Mouse (Mus musculus) heart, embryonic 13.5 days (tissue): ENCODE results near the gene Zfp641. TPM values are rescaled to one million over a fixed set of nuclear protein-coding genes. Genes with fewer than 3 reads are reported as not detected.

Experiments
- ATAC-seq: fragments of 200-750 bp; cut with Nextera tagmentation; 2 replicates; pipeline ENCODE4 v1.8.0; 2017; ENCODE audit warnings: moderate TSS enrichment; ENCODE audit not compliant: insufficient number of reproducible peaks, low FRiP score, low TSS enrichment; ENCODE audit errors: extremely low read depth
- H3K27ac ChIP-seq: fragments of 300-500 bp; sonication (generic); replicated peaks from 2 replicates; pipeline ENCODE4 v1.5.1; 2015; ENCODE audit warnings: moderate library complexity, mild to moderate bottlenecking, inconsistent platforms
- H3K27me3 ChIP-seq: fragments of 300-500 bp; sonication (generic); replicated peaks from 2 replicates; pipeline ENCODE4 v1.6.1; 2015; ENCODE audit warnings: mild to moderate bottlenecking, inconsistent platforms
- H3K36me3 ChIP-seq: fragments of 300-500 bp; sonication (generic); 2 replicates; pipeline ENCODE4 v1.6.1; 2015; ENCODE audit warnings: mild to moderate bottlenecking, inconsistent platforms
- H3K4me1 ChIP-seq: fragments of 300-500 bp; sonication (generic); 2 replicates; pipeline ENCODE4 v1.6.1; 2015; ENCODE audit warnings: inconsistent platforms
- H3K4me2 ChIP-seq: fragments of 300-500 bp; sonication (generic); 2 replicates; pipeline ENCODE4 v1.6.1; 2015; ENCODE audit warnings: inconsistent platforms, mild to moderate bottlenecking, moderate library complexity
- H3K4me3 ChIP-seq: fragments of 300-500 bp; sonication (generic); 2 replicates; pipeline ENCODE4 v1.5.1; 2015; ENCODE audit warnings: moderate library complexity, mild to moderate bottlenecking, inconsistent platforms
- H3K9ac ChIP-seq: fragments of 300-500 bp; sonication (generic); 2 replicates; pipeline ENCODE4 v1.6.1; 2015; ENCODE audit warnings: inconsistent platforms, mild to moderate bottlenecking, moderate library complexity
- H3K9me3 ChIP-seq: fragments of 300-500 bp; sonication (generic); 2 replicates; pipeline ENCODE4 v1.6.1; 2016; ENCODE audit warnings: inconsistent platforms
- WGBS: fragments of 180-500 bp; shearing (Covaris S2); methylation state at CpG from one replicate; pipeline ENCODE4 v1.1.7; 2015; ENCODE audit warnings: mixed read lengths; 5-methylcytosine and 5-hydroxymethylcytosine counted together
- polyA plus RNA-seq: library from polyadenylated mRNA; unstranded; fragments of >200 nt; fragmentation: Nextera tagmentation; extraction: Ambion mirVana; gene quantifications from 2 replicates; pipeline ENCODE4 v1.2.1, GENCODE M21; 2015

The Zfp641 gene
- polyA plus RNA-seq: 1.1 TPM in 2 replicates

DNA sequence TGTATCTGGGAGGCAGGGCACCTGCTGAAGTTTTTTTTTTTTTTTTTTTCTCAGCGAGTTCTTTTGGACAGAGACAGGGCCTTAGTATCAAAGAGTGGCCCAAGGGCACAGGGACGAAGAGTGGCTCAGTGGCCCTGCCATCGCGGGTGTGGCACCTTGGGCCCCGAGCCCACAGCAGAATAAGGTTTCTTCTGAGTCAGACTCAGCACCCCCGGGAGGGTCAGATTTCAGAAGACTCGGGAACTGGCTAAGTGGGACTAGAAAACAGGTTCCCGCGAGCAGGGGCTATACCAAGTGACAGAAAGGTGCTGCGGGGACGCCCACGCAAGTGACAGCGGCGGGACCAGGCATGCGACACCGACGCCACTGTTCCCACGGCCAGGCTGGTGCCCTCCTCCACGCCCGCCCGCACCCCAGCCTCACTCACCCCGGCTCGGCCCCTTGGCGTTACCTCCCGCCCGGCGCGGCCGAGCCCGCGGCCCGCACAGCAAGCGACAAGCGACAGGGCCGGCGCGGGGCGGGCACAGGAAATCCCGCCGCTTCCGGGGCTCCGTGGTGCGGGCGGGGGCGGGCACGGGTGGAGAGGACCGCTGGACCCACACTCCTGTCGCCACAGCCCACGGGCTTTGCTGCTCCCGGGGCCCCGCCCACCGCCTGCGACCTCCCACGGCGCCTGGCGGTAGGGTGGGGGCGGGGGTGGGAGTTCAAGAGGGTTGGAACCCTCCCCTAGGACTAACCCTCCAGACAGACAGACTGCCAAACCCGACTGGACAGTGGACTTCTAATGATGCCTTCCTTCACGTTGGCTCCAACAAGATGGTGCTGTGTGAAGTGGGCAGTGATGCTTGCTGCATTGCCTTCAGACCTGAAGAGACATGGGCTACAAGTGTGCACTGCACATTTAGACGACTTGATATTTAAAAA, at the start of gene Zfp641:
TSS of gene Zfp641 (minus strand) at position 534 of the 924 bp plus-strand sequence.
- Histone ChIP-seq H3K9ac (peak within 1 kb of the TSS; percentile 82), H3K9me3 (no peaks in the 10 kb centered on the region), H3K4me1 (0 out of 2 replicates have a peak, but pooled peaks cover 7% of the 10 kb centered on the region), H3K36me3 (no peaks in the 10 kb centered on the region), H3K4me2 (peak within 1 kb of the TSS; percentile 83), H3K27ac (no peak within 1 kb of the TSS), H3K27me3 (peaks cover 16% of the 10 kb centered on the region), H3K4me3 (peak within 1 kb of the TSS; percentile 67)
- WGBS: 2% methylated on average over 58 of the region's 60 CpGs
- no peak for ATAC-seq

DNA sequence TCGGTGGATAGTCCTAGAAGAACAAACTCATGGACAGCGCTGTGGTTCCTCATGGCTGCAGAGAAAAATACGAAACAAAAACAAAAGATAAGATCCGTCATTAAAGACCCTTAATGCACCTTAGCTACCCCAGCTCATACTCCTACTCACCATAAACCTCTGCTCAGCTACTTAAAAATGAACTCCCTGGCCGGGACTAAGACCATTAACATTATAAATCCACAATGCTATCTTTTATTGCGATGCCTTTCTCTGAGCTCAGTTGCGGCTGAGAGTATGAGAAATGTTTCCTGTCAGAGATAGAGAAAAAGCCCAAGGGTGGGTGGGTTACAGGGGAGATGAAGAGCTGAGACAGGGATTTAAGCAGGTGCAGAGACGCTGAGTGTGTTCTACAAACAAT, 44.9 kb upstream of the Zfp641 start, which contains the start of gene Olfr284:
TSS of gene Olfr284 (minus strand) at position 101 of the 400 bp plus-strand sequence.
- no peak within 1 kb of the TSS for H3K4me3 ChIP-seq
- no peaks in the 10 kb centered on the region for H3K27me3 ChIP-seq
- no peak within 1 kb of the TSS for H3K27ac ChIP-seq
- no peaks in the 10 kb centered on the region for H3K36me3 ChIP-seq
- no peak within 1 kb of the TSS for H3K9ac ChIP-seq
- no peaks in the 10 kb centered on the region for H3K9me3 ChIP-seq
- 76% methylated on average over 8 of the region's 8 CpGs for WGBS
- ATAC-seq: no peak
- H3K4me2 ChIP-seq: no peak within 1 kb of the TSS
- H3K4me1 ChIP-seq: no peaks in the 10 kb centered on the region

GRCm38 (mm10) chr15:98317177-98317724, 21.3 kb upstream of the Zfp641 start, which contains the start of gene Olfr285:
Gene Olfr285 (minus strand): TSS chr15:98317353.
- H3K27ac ChIP-seq: no peak within 1 kb of the TSS
- no peaks in the 10 kb centered on the region for H3K27me3 ChIP-seq
- H3K4me3 ChIP-seq: no peak within 1 kb of the TSS
- no peaks in the 10 kb centered on the region for H3K9me3 ChIP-seq
- no peaks in the 10 kb centered on the region for H3K4me1 ChIP-seq
- H3K9ac ChIP-seq: no peak within 1 kb of the TSS
- 83% methylated on average over 5 of the region's 5 CpGs for WGBS
- no peak within 1 kb of the TSS for H3K4me2 ChIP-seq
- no peaks in the 10 kb centered on the region for H3K36me3 ChIP-seq
- no peak for ATAC-seq

GRCm38 (mm10) chr15:98315703-98316102, 19.7 kb upstream of the Zfp641 start:
- Histone ChIP-seq H3K4me3 (no peak overlapping the region), H3K27ac (no peak overlapping the region), H3K27me3 (no peaks in the 10 kb centered on the region), H3K4me2 (no peak overlapping the region), H3K9me3 (no peaks in the 10 kb centered on the region), H3K9ac (no peak overlapping the region), H3K4me1 (no peaks in the 10 kb centered on the region), H3K36me3 (no peaks in the 10 kb centered on the region)
- WGBS: 35% methylated on average over 6 of the region's 6 CpGs
- no peak for ATAC-seq

GRCm38 (mm10) chr15:98293651-98294050, 2.3 kb downstream of the Zfp641 start:
- H3K27me3 ChIP-seq: peaks cover 16% of the 10 kb centered on the region
- no peak overlapping the region for H3K4me2 ChIP-seq
- H3K9me3 ChIP-seq: no peaks in the 10 kb centered on the region
- H3K9ac ChIP-seq: no peak overlapping the region
- no peak overlapping the region for H3K27ac ChIP-seq
- WGBS: 75% methylated on average over 8 of the region's 8 CpGs
- H3K36me3 ChIP-seq: 0 out of 2 replicates have a peak, but pooled peaks cover 3% of the 10 kb centered on the region
- no peak for ATAC-seq
- 0 out of 2 replicates have a peak, but pooled peaks cover 7% of the 10 kb centered on the region for H3K4me1 ChIP-seq
- no peak overlapping the region for H3K4me3 ChIP-seq

GRCm38 (mm10) chr15:98288566-98288965, 7.4 kb downstream of the Zfp641 start:
- no peak overlapping the region for H3K4me2 ChIP-seq
- H3K4me1 ChIP-seq: no peaks in the 10 kb centered on the region
- no peak overlapping the region for H3K27ac ChIP-seq
- H3K4me3 ChIP-seq: no peak overlapping the region
- H3K36me3 ChIP-seq: 0 out of 2 replicates have a peak, but pooled peaks cover 3% of the 10 kb centered on the region
- H3K9ac ChIP-seq: no peak overlapping the region
- ATAC-seq: no peak
- peaks cover 6% of the 10 kb centered on the region; the same call in 1 of the 2 replicates for H3K27me3 ChIP-seq
- WGBS: 67% methylated on average over 12 of the region's 12 CpGs
- no peaks in the 10 kb centered on the region for H3K9me3 ChIP-seq

DNA sequence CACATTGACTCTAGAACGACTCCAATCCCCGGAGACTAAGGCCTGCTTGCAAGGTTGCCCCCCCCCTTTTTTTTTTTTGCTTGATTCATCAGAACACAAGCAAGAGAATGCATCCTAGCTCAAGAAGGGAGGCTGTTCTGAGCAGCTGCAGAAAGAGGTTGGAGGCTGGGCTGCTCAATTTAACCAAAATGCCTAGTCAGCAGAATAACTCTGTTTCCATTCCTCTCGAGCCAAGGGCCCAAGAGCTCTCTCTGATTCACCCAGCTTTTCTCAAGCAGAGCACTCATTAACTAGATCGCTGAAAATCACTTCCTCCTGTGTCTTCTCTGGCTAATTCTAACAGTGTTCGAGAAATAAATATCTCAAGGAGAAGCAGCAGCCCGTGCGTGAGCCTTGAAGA, 9.5 kb downstream of the Zfp641 start:
- H3K9me3 ChIP-seq: no peaks in the 10 kb centered on the region
- no peak overlapping the region for H3K4me2 ChIP-seq
- no peak overlapping the region for H3K4me3 ChIP-seq
- no peaks in the 10 kb centered on the region for H3K4me1 ChIP-seq
- H3K27me3 ChIP-seq: no peaks in the 10 kb centered on the region; the same call in 1 of the 2 replicates
- no peak overlapping the region for H3K27ac ChIP-seq
- no peak overlapping the region for H3K9ac ChIP-seq
- H3K36me3 ChIP-seq: 0 out of 2 replicates have a peak, but pooled peaks cover 3% of the 10 kb centered on the region
- no peak for ATAC-seq
- 72% methylated on average over 7 of the region's 7 CpGs for WGBS

GRCm38 (mm10) chr15:98257776-98258175, 38.2 kb downstream of the Zfp641 start:
- no peak overlapping the region for H3K9ac ChIP-seq
- no peaks in the 10 kb centered on the region for H3K36me3 ChIP-seq
- 76% methylated on average over 7 of the region's 7 CpGs for WGBS
- H3K4me2 ChIP-seq: no peak overlapping the region
- H3K27ac ChIP-seq: no peak overlapping the region
- H3K4me3 ChIP-seq: no peak overlapping the region
- H3K27me3 ChIP-seq: no peaks in the 10 kb centered on the region
- ATAC-seq: no peak
- no peaks in the 10 kb centered on the region for H3K4me1 ChIP-seq
- 0 out of 2 replicates have a peak, but pooled peaks cover 10% of the 10 kb centered on the region for H3K9me3 ChIP-seq

DNA sequence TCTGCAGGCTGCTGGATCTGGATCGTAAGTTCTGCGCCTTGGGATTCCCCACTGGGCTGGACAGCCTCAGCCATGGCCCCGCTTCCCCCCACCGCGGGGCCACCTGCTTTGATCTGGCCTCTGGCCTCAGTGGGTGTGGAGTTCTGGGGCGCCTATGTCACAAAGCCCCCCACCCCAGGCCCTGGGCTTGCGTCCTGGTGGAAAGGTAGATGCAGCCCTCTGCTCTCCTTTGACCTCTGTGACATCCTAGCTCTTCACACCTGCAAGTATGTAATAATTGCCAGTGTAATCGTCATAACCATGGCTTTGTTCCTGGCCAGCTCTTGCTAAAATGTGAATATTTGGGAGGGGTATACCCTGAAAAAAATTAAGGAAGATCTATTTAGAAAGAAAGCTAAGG, 38.8 kb downstream of the Zfp641 start, which contains the start of gene H1fnt:
TSS of gene H1fnt (minus strand) at position 101 of the 400 bp plus-strand sequence.
- 68% methylated on average over 8 of the region's 8 CpGs for WGBS
- Histone ChIP-seq H3K9ac (no peak within 1 kb of the TSS), H3K4me1 (no peaks in the 10 kb centered on the region), H3K4me3 (no peak within 1 kb of the TSS), H3K36me3 (no peaks in the 10 kb centered on the region), H3K9me3 (0 out of 2 replicates have a peak, but pooled peaks cover 10% of the 10 kb centered on the region), H3K27me3 (no peaks in the 10 kb centered on the region), H3K4me2 (no peak within 1 kb of the TSS), H3K27ac (no peak within 1 kb of the TSS)
- ATAC-seq: no peak

DNA sequence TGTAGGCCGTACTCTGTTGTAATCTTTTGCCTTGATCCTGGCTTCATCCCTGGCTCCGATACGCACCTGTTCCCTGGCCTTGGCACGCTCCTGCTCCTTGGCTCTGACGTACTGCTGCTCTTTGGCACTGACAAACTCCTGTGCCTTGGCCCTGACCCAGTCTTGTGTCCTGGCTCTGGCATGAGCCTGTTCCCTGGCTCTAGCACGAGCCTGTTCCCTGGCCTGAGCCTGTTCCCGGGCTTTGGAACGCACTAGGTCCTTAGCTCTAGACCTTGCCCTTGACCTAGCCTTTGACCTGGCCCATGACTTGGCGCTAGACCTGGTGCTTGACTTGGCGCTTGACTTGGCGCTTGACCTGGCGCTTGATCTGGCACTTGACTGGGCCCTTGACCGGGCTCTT, 39.7 kb downstream of the Zfp641 start:
- Histone ChIP-seq H3K27me3 (no peaks in the 10 kb centered on the region), H3K4me3 (no peak overlapping the region), H3K9ac (no peak overlapping the region), H3K36me3 (no peaks in the 10 kb centered on the region), H3K4me2 (no peak overlapping the region), H3K4me1 (no peaks in the 10 kb centered on the region), H3K27ac (no peak overlapping the region), H3K9me3 (0 out of 2 replicates have a peak, but pooled peaks cover 9% of the 10 kb centered on the region)
- WGBS: 86% methylated on average over 13 of the region's 13 CpGs
- ATAC-seq: no peak
